Mouse (Mus musculus) liver, embryonic 12.5 days (tissue): ENCODE measurements around the gene Smg9. TPM values are rescaled to one million over a fixed set of nuclear protein-coding genes. Genes with fewer than 3 reads are reported as not detected.

Source experiments
- ATAC-seq: fragments of 200-750 bp; cut with Nextera tagmentation; 2 replicates; pipeline ENCODE4 v1.8.0; 2017; ENCODE audit warnings: moderate number of reproducible peaks, mild to moderate bottlenecking, moderate library complexity
- H3K27ac ChIP-seq: fragments of 300-500 bp; sonication (generic); 2 replicates; pipeline ENCODE4 v1.5.1; 2016; ENCODE audit warnings: mild to moderate bottlenecking
- H3K27me3 ChIP-seq: fragments of 300-500 bp; sonication (generic); replicated peaks from 2 replicates; pipeline ENCODE4 v1.6.1; 2016; ENCODE audit warnings: mild to moderate bottlenecking, moderate library complexity
- H3K36me3 ChIP-seq: fragments of 300-500 bp; sonication (generic); 2 replicates; pipeline ENCODE4 v1.6.1; 2016; ENCODE audit warnings: mild to moderate bottlenecking, moderate library complexity
- H3K4me1 ChIP-seq: fragments of 300-500 bp; sonication (generic); 2 replicates; pipeline ENCODE4 v1.6.1; 2016
- H3K4me2 ChIP-seq: fragments of 300-500 bp; sonication (generic); 2 replicates; pipeline ENCODE4 v1.6.1; 2016; ENCODE audit warnings: mild to moderate bottlenecking, moderate library complexity
- H3K4me3 ChIP-seq: fragments of 300-500 bp; sonication (generic); 2 replicates; pipeline ENCODE4 v1.5.1; 2016; ENCODE audit warnings: mild to moderate bottlenecking, moderate library complexity
- H3K9ac ChIP-seq: fragments of 300-500 bp; sonication (generic); 2 replicates; pipeline ENCODE4 v1.6.1; 2016; ENCODE audit warnings: mild to moderate bottlenecking, moderate library complexity
- H3K9me3 ChIP-seq: fragments of 300-500 bp; sonication (generic); replicated peaks from 2 replicates; pipeline ENCODE4 v1.6.1; 2016; ENCODE audit warnings: mild to moderate bottlenecking, moderate library complexity
- WGBS: fragments of 180-500 bp; shearing (Covaris S2); methylation state at CpG from one replicate; pipeline ENCODE4 v1.1.7; 2016; ENCODE audit not compliant: insufficient replicate concordance; 5-methylcytosine and 5-hydroxymethylcytosine counted together
- polyA plus RNA-seq: library from polyadenylated mRNA; unstranded; fragments of >200 nt; fragmentation: Nextera tagmentation; extraction: Ambion mirVana; gene quantifications from 2 replicates; pipeline ENCODE4 v1.2.1, GENCODE M21; 2016

Gene Smg9
- polyA plus RNA-seq, 1 experiment from 2014 or later = 22.9 TPM

DNA sequence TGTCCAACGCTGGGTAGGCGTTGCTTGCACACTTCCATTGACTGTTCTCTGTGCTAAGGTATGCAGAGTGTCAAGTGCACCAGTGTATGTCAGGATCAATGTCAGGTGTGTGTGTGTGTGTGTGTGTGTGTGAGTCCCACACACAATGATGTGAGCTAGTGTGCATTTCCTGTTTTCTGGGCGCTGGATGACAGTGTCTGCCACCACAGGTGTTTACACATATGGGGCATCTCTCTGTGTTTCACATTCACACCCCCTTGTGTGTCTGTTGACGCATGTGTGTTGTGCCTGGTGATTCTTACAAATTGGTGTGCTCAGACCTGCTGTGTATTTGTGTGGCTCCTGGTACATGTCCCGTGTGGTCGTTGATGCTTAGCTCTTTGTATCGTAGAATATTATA, 30.5 kb upstream of the Smg9 start:
- Histone ChIP-seq H3K9ac (peak overlapping the region; percentile 100), H3K9me3 (no peaks in the 10 kb centered on the region), H3K4me2 (peak overlapping the region; percentile 96), H3K27ac (peak overlapping the region; percentile 100), H3K36me3 (peaks cover 21% of the 10 kb centered on the region), H3K4me1 (peaks cover 78% of the 10 kb centered on the region), H3K27me3 (peaks cover 3% of the 10 kb centered on the region), H3K4me3 (peak overlapping the region; percentile 88; the same call in 1 of the 2 replicates)
- WGBS = 82% methylated on average over 7 of the region's 7 CpGs
- no peak for ATAC-seq

DNA sequence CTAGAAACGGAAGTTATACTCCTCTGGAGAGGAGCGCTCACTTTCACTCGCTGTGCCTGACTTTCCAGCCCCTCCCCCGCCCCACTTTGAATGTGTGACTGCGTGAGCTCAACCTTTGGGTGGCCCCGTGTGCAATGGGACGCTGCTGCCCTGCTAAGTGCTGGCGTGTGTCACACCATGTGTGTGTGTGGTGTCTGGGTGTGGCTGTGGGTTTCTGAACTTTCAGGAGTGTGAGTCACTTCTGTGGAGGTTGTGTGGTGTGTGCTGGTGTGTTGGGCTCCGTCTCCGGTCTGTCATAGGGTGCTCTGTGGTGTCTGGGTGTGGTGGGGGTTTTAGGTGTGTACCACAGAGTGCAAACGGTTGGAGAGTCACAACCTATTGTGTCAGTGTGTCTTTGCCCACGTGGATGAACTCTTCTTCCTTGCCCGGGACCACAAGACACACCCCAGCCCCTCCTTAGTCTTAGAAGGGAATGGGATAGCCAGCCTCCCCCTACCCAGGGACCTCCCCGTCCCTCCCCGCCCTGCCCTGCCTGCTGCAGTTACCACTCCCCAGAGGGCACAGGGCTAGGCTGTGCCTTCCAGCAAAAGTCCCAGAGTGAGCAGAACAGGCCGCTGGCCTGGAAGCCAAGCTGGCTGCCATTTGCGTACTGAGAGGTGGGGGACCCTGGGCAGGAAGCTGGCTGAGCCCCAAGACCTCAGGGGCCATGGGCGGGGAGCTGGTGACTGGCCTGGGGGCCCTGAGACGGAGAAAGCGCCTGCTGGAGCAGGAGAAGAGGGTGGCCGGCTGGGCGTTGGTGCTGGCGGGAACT, 29.5 kb upstream of the Smg9 start, which contains the start of gene Kcnn4:
Gene Kcnn4 (plus strand): TSS at position 533 of the 811 bp plus-strand sequence.
- peak within 1 kb of the TSS; percentile 100 for H3K27ac ChIP-seq
- H3K36me3 ChIP-seq = peaks cover 31% of the 10 kb centered on the region
- H3K9ac ChIP-seq = peak within 1 kb of the TSS; percentile 100
- H3K27me3 ChIP-seq = no peaks in the 10 kb centered on the region; the same call in 1 of the 2 replicates
- H3K4me1 ChIP-seq = peaks cover 79% of the 10 kb centered on the region
- WGBS = 10% methylated on average over 20 of the region's 23 CpGs
- ATAC-seq = peak; percentile 70
- peak within 1 kb of the TSS; percentile 88 for H3K4me3 ChIP-seq
- H3K4me2 ChIP-seq = peak within 1 kb of the TSS; percentile 96
- no peaks in the 10 kb centered on the region for H3K9me3 ChIP-seq

DNA sequence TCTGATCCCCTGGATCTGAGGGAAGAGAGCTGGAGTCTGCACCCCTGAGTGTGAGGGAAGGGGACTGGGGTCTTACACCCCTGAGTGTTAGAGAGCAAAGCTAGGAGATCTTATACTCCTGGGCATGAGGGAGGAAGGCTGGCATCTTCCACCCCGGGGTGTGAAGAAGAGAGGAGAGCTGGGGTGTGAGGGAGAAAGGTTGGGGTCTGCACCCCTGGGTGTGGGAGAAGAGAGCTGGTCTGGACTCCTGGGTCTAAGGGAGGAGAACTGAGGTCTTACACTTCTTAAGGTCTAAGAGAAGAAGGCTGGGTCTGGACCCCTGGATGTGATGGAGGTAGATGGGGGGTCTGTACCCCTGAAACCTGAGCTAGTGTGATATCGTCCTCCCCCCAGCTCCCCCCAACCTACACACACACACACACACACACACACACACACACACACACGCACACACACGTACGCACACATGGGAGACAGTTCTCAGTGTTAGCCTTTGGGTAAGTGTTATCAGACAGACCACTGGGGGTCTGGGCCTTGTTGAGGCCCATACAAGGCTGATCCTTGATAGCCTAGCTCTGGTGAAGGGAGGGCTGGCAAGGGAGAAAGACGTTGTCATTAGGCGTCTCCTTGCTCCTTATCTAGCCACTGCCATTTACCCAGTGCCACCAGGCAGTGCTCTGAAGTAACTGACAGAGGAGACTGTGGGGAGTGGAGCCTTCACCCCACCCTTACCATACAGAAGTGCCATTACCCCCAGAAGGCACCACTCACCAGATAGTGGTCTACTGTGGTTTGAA, 28.2 kb upstream of the Smg9 start:
- peak overlapping the region; percentile 100 for H3K9ac ChIP-seq

DNA sequence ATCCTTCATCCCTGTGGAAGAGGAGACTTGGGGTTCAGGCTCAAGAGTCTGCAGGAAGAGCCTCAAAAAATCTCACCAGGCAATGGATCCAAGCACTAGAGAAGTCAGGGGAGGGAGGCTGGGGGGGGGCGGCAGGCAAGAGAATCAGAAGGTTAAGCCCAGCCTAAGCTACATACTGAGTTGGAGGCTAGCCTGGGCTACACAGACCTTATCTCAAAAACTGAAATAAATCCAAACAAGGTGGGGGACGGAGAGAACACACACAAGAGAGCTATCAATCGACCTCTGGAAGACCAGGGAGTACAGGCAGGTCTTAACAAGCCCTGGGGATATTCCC, 27.6 kb upstream of the Smg9 start:
- 24% methylated on average over 3 of the region's 3 CpGs for WGBS
- Histone ChIP-seq H3K9ac (peak overlapping the region; percentile 100), H3K9me3 (no peaks in the 10 kb centered on the region), H3K4me2 (peak overlapping the region; percentile 96), H3K4me3 (peak overlapping the region; percentile 88), H3K36me3 (peaks cover 49% of the 10 kb centered on the region), H3K4me1 (peaks cover 79% of the 10 kb centered on the region), H3K27ac (peak overlapping the region; percentile 100), H3K27me3 (no peaks in the 10 kb centered on the region; the same call in 1 of the 2 replicates)
- no peak for ATAC-seq

More for the DNA sequence above, 28.2 kb upstream of the Smg9 start:
- H3K36me3 ChIP-seq = peaks cover 43% of the 10 kb centered on the region
- H3K27me3 ChIP-seq = no peaks in the 10 kb centered on the region; the same call in 1 of the 2 replicates
- 10% methylated on average over 6 of the region's 7 CpGs for WGBS
- peak overlapping the region; percentile 100 for H3K27ac ChIP-seq
- H3K4me2 ChIP-seq = peak overlapping the region; percentile 96
- peak; percentile 87 for ATAC-seq
- H3K4me3 ChIP-seq = peak overlapping the region; percentile 88
- H3K4me1 ChIP-seq = peaks cover 79% of the 10 kb centered on the region
- H3K9me3 ChIP-seq = no peaks in the 10 kb centered on the region

DNA sequence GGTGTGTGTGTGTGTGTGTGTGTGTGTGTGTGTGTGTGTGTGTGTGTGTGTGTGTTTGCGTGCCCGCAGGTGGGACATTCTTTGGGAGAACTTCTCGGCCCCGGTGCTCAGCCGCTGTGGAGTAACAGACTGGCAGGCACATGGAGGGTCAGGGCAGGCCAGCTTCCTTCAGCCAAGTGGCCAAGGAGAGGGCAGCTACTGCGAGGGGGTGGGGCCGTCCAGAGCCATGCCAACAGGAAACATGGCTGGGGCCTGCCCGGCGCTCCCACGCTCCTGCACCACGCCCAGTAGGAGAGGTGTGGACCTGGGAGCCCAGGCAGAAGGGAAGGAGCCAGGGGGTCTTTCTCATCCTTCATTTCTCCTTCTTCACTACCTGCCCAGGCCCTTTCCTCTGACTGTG, 27.1 kb upstream of the Smg9 start:
- peak overlapping the region; percentile 100 for H3K9ac ChIP-seq
- peaks cover 79% of the 10 kb centered on the region for H3K4me1 ChIP-seq
- H3K4me3 ChIP-seq = peak overlapping the region; percentile 88
- ATAC-seq = peak; percentile 17; the same call in 1 of the 2 replicates
- H3K9me3 ChIP-seq = no peaks in the 10 kb centered on the region
- peak overlapping the region; percentile 100 for H3K27ac ChIP-seq
- peaks cover 50% of the 10 kb centered on the region for H3K36me3 ChIP-seq
- H3K27me3 ChIP-seq = peaks cover 1% of the 10 kb centered on the region; the same call in 1 of the 2 replicates
- H3K4me2 ChIP-seq = peak overlapping the region; percentile 96
- WGBS = 19% methylated on average over 8 of the region's 11 CpGs

DNA sequence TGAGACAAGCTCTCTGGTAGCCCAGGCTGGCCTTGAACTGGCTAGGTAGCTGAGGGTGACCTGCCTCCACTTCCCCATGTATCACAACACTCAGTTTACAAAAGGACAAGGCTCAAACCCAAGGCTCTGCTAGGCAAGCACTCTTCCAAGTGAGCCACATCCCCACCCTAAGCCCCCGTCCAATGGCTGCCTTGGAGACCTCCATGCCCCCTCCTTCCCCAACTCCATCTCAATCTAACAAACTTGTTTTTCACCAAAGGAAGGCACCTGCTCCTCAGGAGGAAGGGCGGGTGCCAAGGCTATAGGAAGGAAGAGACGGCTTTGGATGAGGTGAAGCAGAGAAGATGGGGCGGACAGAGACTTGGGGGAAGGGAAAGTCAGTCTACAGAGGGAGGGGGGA, 26.6 kb upstream of the Smg9 start:
- H3K36me3 ChIP-seq = peaks cover 55% of the 10 kb centered on the region
- H3K4me3 ChIP-seq = peak overlapping the region; percentile 88
- peak overlapping the region; percentile 100 for H3K9ac ChIP-seq
- peak overlapping the region; percentile 96 for H3K4me2 ChIP-seq
- 27% methylated on average over 4 of the region's 4 CpGs for WGBS
- H3K9me3 ChIP-seq = no peaks in the 10 kb centered on the region
- H3K27ac ChIP-seq = peak overlapping the region; percentile 100
- no peak for ATAC-seq
- H3K27me3 ChIP-seq = peaks cover 4% of the 10 kb centered on the region; the same call in 1 of the 2 replicates
- H3K4me1 ChIP-seq = peaks cover 79% of the 10 kb centered on the region

DNA sequence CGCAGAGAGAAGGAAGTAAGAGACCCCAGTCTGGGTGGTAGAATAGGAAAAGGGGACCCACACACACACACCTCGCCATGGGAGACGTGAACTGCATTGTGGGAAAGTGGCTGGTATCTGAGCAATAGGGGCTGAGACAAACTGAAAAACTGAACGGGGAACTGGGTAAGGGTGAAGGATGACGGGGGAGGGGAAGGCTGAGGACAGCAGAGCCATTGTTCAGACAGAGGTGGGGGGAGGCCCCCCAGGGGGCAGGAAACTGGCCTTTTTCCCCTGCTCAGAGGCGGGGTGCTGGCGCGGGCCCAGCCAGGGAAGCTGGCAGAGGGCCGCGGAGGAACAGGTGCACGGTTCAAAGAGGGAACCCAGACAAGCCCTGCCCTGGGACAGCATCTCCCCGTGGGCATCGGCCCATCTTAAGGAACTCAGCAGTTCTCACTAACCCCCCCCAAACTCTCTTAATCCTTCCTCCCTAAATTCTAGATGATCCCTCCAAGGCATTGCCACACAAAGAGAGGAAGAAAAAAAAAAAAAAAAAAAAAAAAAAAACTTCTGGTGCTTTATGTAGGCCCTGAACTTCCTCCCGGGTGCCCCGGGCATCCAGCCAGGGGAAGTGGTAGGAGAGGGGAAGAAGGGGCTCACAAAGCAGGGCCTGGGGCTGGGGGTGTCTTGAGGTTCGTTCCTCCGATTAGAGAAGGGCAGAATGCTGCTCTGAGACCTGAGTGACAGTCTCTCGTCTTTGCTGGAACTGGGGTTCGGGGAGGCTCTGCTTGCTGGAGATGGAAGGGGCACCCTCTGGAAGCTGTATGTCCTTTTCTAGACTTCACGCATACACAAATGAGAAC, 25.7 kb upstream of the Smg9 start:
- Histone ChIP-seq H3K9ac (peak overlapping the region; percentile 100), H3K27me3 (peaks cover 4% of the 10 kb centered on the region; the same call in 1 of the 2 replicates), H3K9me3 (no peaks in the 10 kb centered on the region), H3K4me1 (peaks cover 79% of the 10 kb centered on the region), H3K4me3 (peak overlapping the region; percentile 88), H3K27ac (peak overlapping the region; percentile 100), H3K4me2 (peak overlapping the region; percentile 96), H3K36me3 (peaks cover 65% of the 10 kb centered on the region)
- no peak for ATAC-seq
- whole genome bisulfite sequencing = 23% methylated on average over 19 of the region's 20 CpGs

DNA sequence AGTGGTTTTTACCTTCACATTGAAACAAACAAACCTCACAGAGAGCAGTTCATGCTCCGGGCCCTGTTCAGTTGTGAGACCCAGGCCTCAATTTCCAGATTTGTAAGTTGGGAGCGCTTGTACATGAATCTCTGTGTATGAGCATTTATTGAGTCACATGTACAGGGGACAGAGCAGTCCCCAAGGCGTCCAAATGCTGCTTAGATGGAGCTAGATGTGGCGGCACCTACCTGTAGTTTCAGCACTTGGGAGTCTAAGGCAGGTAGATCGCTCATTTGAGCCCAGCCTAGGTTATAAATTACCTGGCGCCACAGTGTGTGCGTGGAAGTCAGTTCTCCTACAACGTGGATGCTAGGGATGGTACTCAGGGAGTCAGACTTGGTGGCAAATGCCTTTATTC, 23.0 kb upstream of the Smg9 start:
- Histone ChIP-seq H3K4me1 (peaks cover 94% of the 10 kb centered on the region), H3K9me3 (no peaks in the 10 kb centered on the region), H3K36me3 (peaks cover 92% of the 10 kb centered on the region), H3K4me3 (peak overlapping the region; percentile 62), H3K27ac (peak overlapping the region; percentile 100), H3K9ac (peak overlapping the region; percentile 100), H3K27me3 (0 out of 2 replicates have a peak, but pooled peaks cover 4% of the 10 kb centered on the region), H3K4me2 (peak overlapping the region; percentile 96)
- WGBS = 61% methylated on average over 8 of the region's 8 CpGs
- no peak for ATAC-seq

DNA sequence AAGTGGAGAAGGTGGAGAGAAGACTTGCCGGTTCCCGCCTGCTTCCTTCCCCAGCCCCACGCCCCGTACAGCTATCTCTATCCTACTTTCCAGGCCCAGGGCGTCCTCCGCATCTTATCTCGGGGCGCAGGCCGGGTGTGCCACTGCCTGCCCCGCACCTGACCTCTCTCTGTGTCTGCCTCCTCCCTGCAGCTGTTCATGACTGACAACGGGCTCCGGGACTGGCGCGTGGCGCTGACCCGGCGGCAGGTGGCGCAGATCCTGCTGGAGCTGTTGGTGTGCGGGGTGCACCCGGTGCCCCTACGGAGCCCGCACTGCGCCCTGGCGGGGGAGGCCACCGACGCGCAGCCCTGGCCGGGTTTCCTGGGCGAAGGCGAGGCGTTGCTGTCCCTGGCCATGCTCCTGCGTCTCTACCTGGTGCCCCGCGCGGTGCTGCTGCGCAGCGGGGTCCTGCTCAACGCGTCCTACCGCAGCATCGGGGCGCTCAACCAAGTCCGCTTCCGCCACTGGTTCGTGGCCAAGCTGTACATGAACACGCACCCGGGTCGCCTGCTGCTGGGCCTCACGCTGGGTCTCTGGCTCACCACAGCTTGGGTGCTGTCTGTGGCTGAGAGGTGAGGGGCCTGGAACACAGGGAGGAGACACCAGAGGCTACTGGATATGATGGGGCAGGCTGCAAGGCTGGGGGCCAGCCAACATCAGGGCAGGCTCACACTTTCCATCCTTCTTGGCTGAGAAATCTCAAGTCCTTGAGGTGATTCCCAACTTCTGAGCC, 22.1 kb upstream of the Smg9 start:
- Histone ChIP-seq H3K27me3 (0 out of 2 replicates have a peak, but pooled peaks cover 4% of the 10 kb centered on the region), H3K4me2 (peak overlapping the region; percentile 96), H3K9me3 (no peaks in the 10 kb centered on the region), H3K9ac (peak overlapping the region; percentile 100), H3K27ac (peak overlapping the region; percentile 100), H3K4me3 (peak overlapping the region; percentile 62), H3K36me3 (peaks cover 95% of the 10 kb centered on the region), H3K4me1 (peaks cover 100% of the 10 kb centered on the region)
- peak; percentile 97 for ATAC-seq
- WGBS = 4% methylated on average over 49 of the region's 49 CpGs

DNA sequence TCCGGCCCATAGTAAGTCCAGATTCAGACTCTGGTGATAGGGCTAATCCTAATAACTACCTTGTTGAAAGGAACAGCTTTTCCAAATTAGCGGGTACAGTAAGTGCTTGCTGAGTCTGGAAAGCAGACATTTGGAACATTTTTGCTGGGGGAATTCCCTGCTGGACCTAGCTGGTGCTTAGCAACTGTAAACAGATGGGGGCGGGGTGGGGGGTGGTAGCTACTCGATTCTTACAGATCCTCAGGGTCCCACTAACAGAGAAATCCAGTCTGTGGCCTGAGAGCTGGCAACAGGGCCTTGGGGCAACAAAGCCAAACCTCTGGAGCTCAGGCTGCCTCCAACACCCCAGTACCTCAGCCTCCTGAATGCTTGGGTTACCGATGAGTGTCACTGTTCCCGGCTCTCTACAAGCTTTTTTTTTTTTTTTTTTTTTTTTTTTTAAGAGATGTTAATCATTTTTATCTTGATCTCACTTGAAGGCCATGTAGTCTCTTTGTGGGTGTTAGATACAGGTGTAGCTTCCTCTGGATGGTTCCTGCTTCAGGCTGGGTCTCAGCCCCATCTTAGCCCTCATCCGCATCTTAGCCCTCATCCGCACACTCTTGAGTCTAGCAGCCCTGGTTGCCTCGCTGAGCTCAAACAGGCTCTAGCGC, 21.2 kb upstream of the Smg9 start:
- Histone ChIP-seq H3K4me2 (peak overlapping the region; percentile 96), H3K9ac (peak overlapping the region; percentile 100), H3K4me3 (peak overlapping the region; percentile 62), H3K27ac (peak overlapping the region; percentile 100), H3K36me3 (peaks cover 96% of the 10 kb centered on the region), H3K9me3 (no peaks in the 10 kb centered on the region), H3K27me3 (0 out of 2 replicates have a peak, but pooled peaks cover 4% of the 10 kb centered on the region), H3K4me1 (peaks cover 99% of the 10 kb centered on the region)
- 71% methylated on average over 10 of the region's 10 CpGs for WGBS
- no peak for ATAC-seq
